Mouse (Mus musculus): ENCODE data around the gene Faah.

The Faah gene

DNA sequence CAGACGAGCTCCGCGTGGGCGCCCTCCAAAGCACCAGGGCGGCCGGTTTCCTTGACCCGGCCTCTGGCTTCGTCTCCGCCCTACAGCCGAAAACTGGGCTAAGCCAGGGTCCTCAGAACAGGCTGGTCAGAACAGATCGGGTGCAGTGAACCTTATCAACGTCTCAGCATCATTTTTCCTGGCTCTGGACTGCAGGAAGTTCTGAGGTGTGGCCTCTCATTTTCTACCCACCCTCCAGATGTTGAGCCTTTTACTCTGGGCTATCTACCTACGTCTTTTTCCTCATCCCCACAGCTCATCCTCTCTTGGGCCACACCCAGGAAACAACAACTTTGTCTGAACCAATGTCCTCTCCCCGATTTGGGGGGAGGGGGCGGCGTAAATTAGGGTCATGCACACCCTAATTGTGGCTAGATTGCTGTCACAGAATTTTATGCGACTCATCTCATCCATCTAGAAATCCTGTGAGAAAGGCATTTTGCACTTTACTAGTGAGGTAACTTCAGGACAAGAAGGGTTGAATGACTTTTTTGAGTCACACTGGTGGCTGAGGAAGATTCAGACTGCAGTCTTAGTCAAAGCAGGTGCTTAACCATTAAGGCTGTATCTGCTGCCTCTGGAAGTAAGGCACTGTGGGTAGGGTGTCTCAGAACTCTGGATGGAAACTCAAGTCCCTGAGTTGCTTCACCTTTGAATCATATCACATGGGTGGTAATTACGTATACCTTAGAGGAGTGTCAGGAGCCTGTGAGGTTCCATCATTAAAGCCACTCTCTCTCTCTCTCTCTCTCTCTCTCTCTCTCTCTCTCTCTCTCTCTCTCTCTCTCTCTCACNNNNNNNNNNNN lies at the start of gene Faah:
TSS of gene Faah (minus strand) at position 25 of the 845 bp plus-strand sequence.
- no peak for DNase-seq (ENCODE audit: low spot score)

DNA sequence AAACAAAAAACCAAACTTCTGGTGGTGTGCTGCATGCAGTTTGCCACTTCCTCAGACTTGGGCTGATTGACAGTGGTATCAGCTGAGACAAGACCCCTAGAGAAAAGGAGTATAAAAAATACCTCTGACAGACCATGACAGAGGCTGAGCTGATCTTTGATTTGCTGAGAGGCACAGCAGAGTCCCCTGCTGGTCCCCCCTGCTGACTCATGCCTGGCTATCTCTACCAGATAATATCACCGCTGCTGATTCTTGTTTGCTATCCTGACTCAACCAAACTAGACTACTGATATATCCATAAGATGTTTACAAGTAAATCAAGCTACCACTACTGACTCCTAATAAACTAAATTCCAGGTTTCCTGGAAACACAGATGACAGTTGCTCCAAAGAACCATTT lies 46.1 kb upstream of the Faah start:
- no peak for DNase-seq (ENCODE audit: low spot score)

DNA sequence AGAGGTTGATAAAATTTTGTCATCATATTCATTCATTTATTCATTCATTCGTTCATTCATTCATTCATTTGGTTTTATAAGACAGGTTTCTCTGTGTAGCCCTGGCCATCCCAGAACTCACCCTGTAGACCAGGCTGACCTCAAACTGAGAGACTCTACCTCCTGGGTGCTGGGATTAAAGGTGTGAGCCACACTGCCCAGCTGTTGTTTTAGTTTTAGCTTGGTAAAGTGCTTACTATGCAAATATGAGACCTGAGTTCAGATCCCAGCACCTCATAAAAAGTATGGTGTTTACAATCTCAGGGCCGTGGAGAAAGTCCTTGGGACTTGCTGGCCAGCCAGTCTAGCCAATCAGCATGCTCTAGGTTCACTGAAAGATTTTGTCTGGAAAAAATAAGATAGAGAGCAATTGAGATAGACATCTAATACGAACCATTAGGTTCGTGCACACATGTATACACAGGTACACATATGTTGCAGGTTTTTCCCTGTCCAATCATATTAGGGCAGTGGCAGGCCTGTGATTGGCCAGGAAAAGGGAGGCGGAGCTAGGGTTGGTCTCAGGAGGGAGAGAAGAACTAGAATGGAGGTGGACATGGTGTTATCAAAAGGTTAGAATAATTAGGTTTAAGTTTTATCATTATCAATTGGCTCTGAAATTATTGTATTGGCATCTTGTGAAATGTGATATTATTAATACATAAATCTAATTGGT lies 41.4 kb upstream of the Faah start:
- no peak for DNase-seq (ENCODE audit: low spot score)

DNA sequence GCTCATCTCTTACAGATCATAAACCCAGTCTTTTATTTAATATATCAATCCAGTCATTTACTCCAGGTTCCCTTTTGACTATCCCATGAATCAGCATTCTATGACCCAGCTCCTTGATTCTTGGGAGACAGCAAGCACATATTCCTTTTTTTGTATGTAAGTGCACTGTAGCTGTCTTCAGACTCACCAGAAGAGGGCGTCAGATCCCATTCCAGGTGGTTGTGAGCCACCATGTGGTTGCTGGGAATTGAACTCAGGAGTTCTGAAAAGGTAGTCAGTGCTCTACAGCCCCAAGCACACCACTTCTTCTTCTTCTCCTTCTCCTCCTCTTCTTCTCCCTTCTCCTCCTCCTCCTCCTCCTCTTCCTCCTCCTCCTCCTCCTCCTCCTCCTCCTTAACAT lies 39.8 kb upstream of the Faah start:
- no peak for DNase-seq (ENCODE audit: low spot score)

DNA sequence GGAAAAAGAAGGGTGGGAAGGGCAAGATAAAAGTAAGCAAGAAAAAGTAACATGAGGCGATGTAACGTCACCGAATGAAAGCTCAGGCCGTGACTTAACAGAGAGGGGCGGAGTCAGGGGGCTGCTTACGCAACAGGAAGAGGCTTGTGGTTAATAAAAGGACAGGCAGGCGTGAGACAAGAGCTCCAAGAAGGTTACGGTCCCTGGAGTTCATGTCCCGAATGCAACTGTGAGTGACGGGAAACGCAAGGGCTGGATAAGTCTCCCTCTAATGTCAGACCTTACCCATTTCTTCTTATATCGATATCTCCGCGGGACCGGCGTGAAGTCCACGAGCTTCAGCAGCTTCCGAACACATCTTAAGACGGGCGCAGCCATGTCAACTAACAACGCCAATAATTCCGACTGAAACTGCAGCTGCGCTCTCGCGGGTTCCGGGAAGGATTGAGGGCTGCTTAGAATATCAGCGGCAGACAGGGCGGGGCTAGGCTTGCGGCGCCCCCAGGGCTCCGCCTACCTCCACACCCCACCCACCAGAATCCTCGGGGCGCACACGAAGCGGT lies 35.8 kb upstream of the Faah start, which contains the start of gene Nsun4:
TSS of gene Nsun4 (minus strand) at position 478 of the 563 bp plus-strand sequence.
- DNase-seq (ENCODE audit: low spot score) = peak; percentile 87

DNA sequence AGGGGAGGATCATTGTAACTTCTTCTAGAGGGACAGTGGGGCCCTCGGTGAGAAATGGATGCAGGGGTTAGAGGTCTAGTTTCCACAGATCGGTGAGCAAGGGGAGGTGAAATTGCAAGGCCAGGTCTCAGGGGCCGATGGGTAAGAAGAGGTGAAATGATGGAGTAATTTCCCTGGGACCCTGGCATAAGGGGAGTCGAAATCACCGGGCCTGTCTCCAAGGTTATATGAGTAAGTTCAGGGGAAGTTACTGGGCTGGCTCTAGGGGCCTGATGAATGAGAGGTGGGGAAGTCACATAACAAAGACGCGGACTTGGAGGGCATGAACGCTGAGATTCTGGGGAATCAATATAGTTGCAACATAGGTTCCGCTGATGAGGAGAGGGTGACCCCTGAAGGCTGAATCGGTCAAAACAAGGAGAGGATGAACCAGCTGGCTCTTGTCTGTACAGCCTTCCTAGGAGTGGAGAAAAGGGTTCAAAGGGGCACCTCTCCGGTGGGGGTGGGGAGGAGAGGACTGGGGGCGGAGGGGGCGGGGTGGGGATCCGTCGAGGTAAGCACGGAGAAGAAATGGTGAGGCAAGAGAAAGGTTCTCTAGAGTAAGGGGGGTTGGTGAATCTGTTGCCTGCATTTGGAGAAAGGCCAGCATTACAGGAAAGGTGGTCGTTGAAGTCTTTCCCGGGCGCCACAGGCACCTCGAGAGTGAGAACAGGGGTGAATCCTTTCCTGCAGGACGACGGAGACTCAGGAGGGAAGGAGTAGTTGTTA lies 35.0 kb upstream of the Faah start:
- peak; percentile 20 for DNase-seq (ENCODE audit: low spot score)

DNA sequence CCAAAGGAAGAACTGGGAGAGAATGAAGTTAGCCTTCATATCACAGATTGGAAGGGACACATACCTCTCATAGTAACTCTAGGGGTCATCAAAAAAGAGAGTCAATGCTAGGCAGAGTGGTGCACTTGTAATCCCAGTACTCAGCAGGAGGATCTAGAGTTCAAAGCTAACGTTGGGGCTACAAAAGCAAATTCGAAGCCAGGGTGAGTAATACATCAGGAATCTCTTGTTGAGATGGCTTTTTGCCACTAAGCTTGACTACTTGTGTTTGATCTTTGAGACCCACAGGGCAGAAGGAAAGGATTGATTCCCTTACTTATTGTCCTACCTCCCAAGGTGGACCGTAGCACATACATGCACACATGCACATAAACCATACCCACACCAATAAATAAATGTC lies 31.5 kb upstream of the Faah start:
- DNase-seq (ENCODE audit: low spot score) = no peak

DNA sequence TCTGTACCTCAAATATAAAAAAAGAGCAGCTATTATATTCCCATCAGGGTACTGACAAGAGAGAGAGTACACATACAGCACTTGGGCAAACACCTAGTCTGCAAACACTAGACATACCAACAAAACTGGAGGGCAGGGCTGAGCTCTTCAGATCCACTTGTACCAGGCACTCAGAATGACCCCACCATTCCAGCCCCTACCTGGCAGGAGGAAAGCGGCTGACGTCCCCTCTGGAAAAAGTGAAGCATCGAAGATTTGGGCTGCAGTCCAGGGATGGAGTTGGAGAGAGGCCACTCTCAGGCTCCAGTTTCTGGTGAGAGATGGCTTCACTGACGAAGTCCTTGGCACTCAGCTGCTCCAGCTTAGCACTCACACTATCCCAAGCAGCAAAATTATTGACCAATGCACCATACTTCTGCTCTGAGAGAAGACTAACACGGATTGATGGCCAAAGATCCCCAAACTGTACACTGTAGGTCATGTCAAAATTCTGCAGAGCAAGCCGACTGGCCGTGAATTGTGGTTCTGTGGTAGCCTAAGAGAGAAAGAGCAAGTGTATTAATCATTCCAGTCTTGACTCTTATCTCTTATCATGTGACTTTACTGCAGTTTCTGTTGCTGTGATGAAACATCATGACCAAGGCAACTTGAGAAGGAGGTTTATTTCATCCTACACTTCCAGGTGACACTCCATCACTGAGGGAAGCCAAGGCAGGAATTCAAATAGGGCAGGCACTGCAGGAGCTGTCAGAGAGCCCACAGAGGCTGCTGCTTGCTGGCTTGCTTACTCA lies 30.6 kb upstream of the Faah start:
- no peak for DNase-seq (ENCODE audit: low spot score)

DNA sequence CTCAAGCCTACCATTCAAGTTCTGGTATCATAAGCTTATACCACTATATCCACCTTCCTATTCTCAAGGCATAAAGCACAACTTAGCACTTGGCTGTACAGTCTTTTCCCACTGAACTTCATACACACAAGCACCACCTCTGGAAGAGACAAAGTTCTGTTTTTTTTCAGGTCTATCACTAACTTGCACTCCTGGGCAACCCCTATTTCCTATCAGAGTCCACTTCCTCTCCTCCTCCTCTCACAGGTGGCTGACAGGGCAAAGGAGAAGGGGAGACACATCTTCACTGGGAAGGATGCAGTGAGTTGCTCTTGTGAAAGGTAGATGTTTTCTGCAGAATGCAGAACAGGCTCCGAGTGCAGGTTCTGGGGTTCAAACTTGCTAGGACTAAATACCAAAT lies 30.0 kb upstream of the Faah start:
- DNase-seq (ENCODE audit: low spot score) = no peak

DNA sequence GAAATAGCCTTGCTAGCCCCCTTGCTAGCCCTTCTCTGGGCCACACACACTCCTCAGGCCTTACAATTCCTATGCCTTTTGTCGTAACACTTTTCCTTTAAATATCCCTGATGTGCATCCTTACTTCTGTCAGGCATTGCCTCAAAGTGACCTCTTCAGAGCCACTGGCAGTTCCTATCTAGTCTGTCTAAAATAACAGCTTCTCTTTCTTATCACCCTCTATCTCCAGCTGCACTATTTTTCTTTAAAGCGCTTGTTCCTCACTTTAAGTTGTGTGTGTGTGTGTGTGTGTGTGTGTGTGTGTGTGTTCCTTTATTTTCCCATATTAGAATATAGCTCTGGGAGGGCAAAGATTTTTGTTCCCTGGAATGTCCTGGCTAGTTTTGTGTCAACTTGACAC lies 28.9 kb upstream of the Faah start:
- no peak for DNase-seq (ENCODE audit: low spot score)

DNA sequence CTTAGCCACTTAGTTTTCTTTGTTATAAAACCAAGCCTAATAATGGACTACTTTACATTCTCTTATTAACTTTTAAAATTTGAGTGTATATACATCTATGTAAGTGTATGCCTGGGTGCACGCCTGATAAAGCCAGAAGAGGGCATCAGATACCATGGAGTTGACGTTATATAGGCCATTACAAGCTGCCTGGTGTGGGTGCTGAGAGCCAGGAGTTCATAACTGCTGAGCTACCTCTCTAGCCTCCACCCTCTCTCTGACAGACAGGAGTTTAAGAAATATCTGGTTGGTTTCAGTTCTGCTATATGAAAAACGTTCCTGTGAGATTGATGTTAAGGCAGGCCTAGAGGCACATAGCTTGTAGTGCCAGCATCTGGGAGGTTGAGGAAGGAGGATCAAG lies 24.5 kb upstream of the Faah start:
- DNase-seq (ENCODE audit: low spot score) = no peak

DNA sequence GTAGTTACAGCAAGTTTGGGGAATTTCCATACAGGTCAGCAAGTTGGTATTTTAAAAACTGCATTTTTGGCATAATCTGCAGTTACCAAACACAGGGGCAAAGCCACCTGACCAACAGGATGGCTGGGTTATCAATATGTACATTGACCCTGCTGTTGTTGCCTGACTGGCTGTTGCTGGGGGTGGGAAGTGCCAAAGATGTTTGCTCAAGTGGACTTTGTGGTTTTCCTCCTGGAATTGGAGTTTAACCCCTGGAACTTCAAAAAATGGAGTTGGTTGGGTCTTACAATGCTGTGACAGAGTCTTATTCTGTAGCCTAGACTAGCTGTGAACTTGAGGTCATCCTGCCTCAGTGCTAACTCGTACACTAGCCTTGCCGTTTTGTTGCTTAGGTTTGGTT lies 22.7 kb upstream of the Faah start:
- DNase-seq (ENCODE audit: low spot score) = no peak

DNA sequence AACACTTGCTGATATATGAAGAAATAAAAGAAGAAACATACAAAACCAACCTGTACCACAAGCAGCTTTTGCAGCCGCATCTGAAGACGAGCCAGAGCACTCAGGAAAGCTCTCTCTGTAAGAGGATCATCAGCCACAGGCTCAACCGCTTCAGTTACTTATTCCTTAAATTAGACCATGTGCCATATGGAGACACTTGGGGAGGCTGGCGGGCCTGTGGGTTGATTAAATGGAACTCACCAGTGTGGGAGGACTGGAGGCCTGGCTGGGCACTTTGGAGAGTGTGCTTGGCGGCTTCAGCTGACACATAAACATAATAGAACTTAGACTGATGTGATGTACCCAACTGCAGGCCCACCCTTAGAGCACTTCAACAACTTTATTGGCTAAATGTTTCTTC lies 15.6 kb upstream of the Faah start:
- no peak for DNase-seq (ENCODE audit: low spot score)

DNA sequence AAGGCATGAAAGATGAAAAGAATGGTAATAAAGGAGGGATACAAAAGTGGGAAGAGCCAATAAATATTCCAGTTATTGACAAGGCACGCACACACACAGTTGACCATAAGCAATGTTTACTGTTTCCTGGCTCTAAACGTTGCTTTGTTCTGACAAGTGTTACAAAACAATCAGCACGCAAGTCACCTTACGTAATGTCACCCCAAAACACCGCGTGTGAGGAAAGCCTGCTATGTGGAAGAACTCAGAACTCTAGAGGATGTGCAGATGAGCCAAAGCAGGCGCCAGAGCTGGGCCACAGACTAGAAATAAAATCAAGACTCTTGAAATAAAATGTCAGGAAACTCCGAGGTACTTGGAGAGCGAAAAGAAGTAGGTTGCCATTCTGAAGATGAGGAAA lies 15.2 kb upstream of the Faah start:
- DNase-seq (ENCODE audit: low spot score) = no peak

DNA sequence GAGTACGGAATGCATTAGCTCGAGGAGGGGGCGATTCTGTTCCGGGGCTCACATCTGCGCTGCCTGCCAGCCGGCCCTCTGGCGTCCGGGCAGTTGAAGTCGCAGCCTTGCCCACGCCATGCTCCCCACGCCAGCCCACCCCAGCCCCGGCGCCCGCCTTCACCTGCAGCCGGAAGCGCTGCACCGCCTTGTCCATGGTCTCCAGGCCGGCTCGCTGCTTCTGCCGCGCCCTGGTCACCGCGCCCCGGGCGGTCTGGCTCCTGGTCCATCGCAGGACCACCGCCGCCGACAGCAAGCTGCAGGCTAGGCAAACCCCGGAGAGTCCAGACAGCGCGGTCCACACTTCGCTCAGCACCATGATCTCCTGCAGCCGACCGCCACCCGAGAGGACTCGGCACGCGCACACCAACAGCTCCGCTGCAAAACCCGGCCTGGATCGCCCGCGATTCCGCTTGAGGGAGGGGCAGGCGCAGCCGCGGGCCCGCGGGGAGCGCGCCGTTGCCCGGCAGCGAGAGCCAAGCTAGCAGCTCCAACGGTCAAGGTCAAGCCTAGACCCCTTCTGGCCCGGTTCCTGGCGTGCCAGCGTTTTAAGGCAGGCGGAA lies 325 bp downstream of the Faah start:
- peak; percentile 79 for DNase-seq (ENCODE audit: low spot score)

DNA sequence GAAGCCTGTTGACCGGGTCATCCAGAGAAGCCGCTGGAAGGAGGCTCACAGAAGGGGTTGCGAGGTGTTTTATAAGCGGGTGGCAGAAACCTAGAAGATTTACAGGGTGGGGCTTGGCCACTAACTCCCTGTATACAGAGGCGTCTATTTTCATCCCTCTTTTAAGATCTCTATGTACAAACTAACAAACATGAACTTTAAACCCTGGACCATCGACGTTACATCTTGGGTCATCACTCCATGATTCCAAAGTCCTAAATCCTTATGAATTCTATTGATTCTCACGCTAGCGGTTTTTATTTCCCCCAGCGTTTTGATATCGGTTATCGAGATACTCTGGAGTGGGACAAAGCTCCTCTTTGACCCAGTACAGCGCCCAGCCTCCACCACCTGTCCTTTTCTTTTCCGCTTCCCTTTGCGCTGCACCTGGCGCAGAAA lies 845 bp downstream of the Faah start:
- DNase-seq (ENCODE audit: low spot score) = no peak

DNA sequence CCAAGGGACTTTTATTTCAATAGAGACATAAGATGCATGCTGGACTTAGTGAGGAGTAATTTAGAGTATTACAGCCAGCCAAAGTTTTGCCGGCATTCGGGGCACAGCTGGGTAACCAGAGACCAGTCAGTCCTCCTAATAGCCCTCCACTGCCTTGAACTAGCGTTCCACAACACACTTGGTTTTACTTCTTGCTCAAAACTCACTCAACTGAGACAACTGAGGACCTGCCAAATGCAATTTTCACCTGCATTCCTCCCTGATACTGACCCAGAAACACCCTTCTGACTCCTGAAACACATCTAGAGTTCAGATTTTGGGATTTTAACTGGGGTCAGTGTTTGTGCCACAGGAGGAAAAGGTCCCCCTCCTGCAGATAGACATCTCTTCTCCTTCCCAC lies 1.3 kb downstream of the Faah start:
- DNase-seq (ENCODE audit: low spot score) = no peak

DNA sequence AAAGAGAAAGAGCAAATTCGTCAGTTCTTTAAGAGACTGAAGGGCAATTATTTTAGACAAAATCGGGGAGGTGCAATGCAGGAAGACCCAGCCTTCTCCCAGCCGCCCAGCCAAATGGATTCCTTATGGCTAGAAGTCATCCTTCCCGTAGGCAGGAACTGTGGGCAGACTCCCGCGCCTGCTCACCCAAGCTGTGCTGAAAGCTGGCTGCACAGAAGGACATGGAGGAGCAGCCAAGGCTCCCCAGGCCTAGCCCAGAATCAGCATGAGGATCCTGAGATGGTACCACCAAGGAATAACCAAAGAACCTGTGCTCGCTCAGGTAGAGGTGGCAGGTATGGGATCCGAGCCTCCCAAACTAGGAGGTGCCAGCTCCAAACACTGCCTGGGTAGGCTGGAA lies 1.7 kb downstream of the Faah start:
- DNase-seq (ENCODE audit: low spot score) = no peak

DNA sequence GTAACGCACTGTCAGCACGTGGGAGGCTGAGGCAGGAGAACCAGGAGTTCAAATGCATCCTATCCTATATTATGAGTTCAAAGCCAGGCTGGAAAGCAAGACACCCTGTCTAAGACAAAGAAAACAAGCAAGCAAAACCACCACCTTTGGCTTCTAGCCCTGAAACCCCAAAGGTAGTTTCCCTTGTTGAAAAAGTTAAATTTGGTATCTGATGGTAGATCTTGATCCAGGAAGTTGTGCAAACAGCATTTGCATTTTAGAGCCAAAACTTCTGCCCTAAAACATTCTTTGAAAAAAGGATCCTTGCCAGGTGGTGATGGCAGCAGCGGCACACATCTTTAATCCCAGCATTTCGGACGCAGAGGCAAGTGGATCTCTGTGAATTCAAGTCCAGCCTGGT lies 2.2 kb downstream of the Faah start:
- no peak for DNase-seq (ENCODE audit: low spot score)

DNA sequence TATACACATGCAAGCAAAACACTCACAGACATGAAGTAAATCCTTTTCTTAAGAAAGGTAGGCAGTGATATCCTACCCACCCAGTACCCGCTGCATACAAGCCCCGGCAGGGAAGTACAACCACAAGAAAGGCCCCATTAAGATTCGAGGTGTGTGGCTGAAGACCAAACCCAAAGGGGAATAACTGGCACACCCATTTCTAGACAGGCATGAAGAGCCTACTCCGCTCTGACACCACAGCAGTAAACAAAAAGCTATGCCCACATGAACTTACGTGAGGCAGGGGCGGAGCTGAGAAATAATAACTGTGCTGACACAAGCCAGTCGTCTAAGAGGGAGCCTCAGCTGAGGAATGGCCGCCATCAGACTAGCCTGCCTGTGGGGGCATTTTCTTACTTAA lies 7.5 kb downstream of the Faah start:
- no peak for DNase-seq (ENCODE audit: low spot score)

DNA sequence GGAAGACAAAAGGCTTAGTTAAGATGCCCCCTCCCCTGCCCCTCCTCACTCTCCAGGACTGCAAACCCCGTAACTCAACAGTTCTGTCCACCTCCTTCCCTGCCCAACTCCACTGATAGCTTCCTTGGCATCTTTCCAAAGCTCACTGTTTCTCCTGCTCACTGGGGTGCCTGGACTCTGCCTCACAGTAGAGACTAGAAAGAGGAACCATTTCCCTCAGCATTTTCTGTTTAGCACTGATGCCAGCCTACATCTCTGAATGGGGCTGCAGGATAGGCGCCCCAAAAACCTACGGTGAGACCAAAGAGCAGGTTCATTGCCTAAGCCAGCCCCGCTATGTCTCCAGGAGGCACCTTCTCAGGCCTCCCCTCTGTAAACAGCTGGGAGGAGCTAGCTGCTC lies 16.5 kb downstream of the Faah start:
- no peak for DNase-seq (ENCODE audit: low spot score)

Data from ovary, adult 18-20 months (tissue).